ENCODE assay signal across 9 mouse cellular contexts in genomic region chr13:12210023-12210762, GRCm38 (mm10). TPM values are rescaled to one million over a fixed set of nuclear protein-coding genes. Genes with fewer than 3 reads are reported as not detected.
DNase-seq lines count a peak whose midpoint lies in the region; ATAC-seq and TF ChIP-seq lines count a peak whose summit lies in the region.
"Had no signal": no experiment of that assay in that cellular context is flagged by ENCODE, and none has a peak within 500 bp of the region (broad histone marks: within the 10 kb centered on the region; RNA-seq: fewer than 3 reads in every experiment).

No protein-coding gene starts in this region.

- TF ChIP-seq CTCF in bone marrow, adult 2 months (IDR thresholded peaks at IDR 0.05; ENCODE audit: control insufficient read depth, insufficient read depth, low read length), result peak; percentile 43

- H3K9ac ChIP-seq in liver, embryonic 13.5 days, result no peak overlapping the region
- H3K9ac ChIP-seq in neural tube, embryonic 14.5 days (replicated peaks; ENCODE audit: low read depth, low read length), result no peak overlapping the region

- peaks cover 65% of the 10 kb centered on the region for H3K36me3 ChIP-seq in liver, embryonic 13.5 days
- H3K36me3 ChIP-seq in neural tube, embryonic 14.5 days (ENCODE audit: control insufficient read depth, insufficient read depth, low read length), result peaks cover 16% of the 10 kb centered on the region

- peak; percentile 67 for ATAC-seq in frontal cortex, adult (ENCODE audit: low TSS enrichment)
- peak; percentile 72 for ATAC-seq in inflammation-experienced regulatory T-cells, adult 6 months
- peak; percentile 43; the same call in 1 of the 2 replicates for ATAC-seq in liver, embryonic 13.5 days (ENCODE audit: low read depth)
- peak; percentile 34 for ATAC-seq in neural tube, embryonic 14.5 days (ENCODE audit: low read depth)

- DNase-seq in urinary bladder, postnatal 14 days (ENCODE audit: low spot score), result peak; percentile 36
- DNase-seq in urinary bladder, postnatal 10 days (ENCODE audit: low spot score), result no peak
- DNase-seq in liver, embryonic 13.5 days, result peak; percentile 42
- DNase-seq in ovary, postnatal 36 days (ENCODE audit: low spot score), result no peak

- H3K27me3 ChIP-seq in liver, embryonic 13.5 days, result no peaks in the 10 kb centered on the region
- no peaks in the 10 kb centered on the region for H3K27me3 ChIP-seq in neural tube, embryonic 14.5 days (ENCODE audit: control insufficient read depth, insufficient read depth, low read length)
- H3K27me3 ChIP-seq: heart, embryonic 13.5 days had no signal

- H3K4me2 ChIP-seq in liver, embryonic 13.5 days, result no peak overlapping the region
- no peak overlapping the region for H3K4me2 ChIP-seq in neural tube, embryonic 14.5 days (ENCODE audit: low read depth, low read length)
- H3K4me2 ChIP-seq: heart, embryonic 13.5 days had no signal

- no peak for TF ChIP-seq POLR2A in bone marrow, adult 2 months (IDR thresholded peaks at IDR 0.05; ENCODE audit: borderline replicate concordance, control insufficient read depth, low read depth, low read length)

- no peaks in the 10 kb centered on the region for H3K4me1 ChIP-seq in bone marrow, adult 2 months (ENCODE audit: control insufficient read depth, insufficient read depth, low read length)
- no peaks in the 10 kb centered on the region for H3K4me1 ChIP-seq in liver, embryonic 13.5 days (replicated peaks)
- H3K4me1 ChIP-seq in neural tube, embryonic 14.5 days (ENCODE audit: control insufficient read depth, insufficient read depth, low read length), result no peaks in the 10 kb centered on the region

- WGBS in bone marrow, adult 2 months, result 86% methylated on average over 10 of the region's 10 CpGs
- 61% methylated on average over 10 of the region's 10 CpGs for WGBS in liver, embryonic 13.5 days (ENCODE audit: insufficient replicate concordance)
- WGBS in neural tube, embryonic 14.5 days, result 81% methylated on average over 10 of the region's 10 CpGs

- H3K4me3 ChIP-seq in bone marrow, adult 2 months (replicated peaks; ENCODE audit: control insufficient read depth, low read depth, low read length), result no peak overlapping the region
- no peak overlapping the region for H3K4me3 ChIP-seq in liver, embryonic 13.5 days (replicated peaks)
- H3K4me3 ChIP-seq in neural tube, embryonic 14.5 days (ENCODE audit: low read depth, low read length), result no peak overlapping the region
- H3K4me3 ChIP-seq: heart, embryonic 13.5 days had no signal

- no peaks in the 10 kb centered on the region for H3K9me3 ChIP-seq in liver, embryonic 13.5 days (replicated peaks)
- no peaks in the 10 kb centered on the region for H3K9me3 ChIP-seq in neural tube, embryonic 14.5 days (ENCODE audit: control insufficient read depth, low read length)
- H3K9me3 ChIP-seq: heart, embryonic 13.5 days had no signal

- H3K27ac ChIP-seq in bone marrow, adult 2 months (ENCODE audit: control insufficient read depth, insufficient read depth, low read depth, low read length, poor library complexity), result no peak overlapping the region
- H3K27ac ChIP-seq in liver, embryonic 13.5 days, result no peak overlapping the region
- no peak overlapping the region for H3K27ac ChIP-seq in neural tube, embryonic 14.5 days (ENCODE audit: low read depth, low read length)

RNA-seq across cellular contexts. Expression of gene Mtr, which starts 47.7 kb away (rescaled TPM):
- polyA plus RNA-seq in bone marrow, adult 2 months (2011; ENCODE audit: insufficient read depth, insufficient read length, low replicate concordance, missing spikeins), result 10.9 and 16.4 TPM in 2 replicates
- polyA plus RNA-seq in inflammation-experienced regulatory T-cells, adult 6 months (2017; shearing (Covaris generic)), result 10 to 100 TPM; 17.2 to 24.3 (median 20.9) TPM
- polyA plus RNA-seq in liver, embryonic 13.5 days (2015; fragmentation: Nextera tagmentation; extraction: Ambion mirVana), result 9.4 and 11.8 TPM in 2 replicates
- 4.0 and 7.0 TPM in 2 replicates for polyA plus RNA-seq in neural tube, embryonic 14.5 days (2014; fragmentation: Nextera tagmentation; extraction: Ambion mirVana)

Comparison
In these comparisons a context has a peak if more than half of its experiments do, and no peak if none do; other contexts are left out.
1. DNase-seq: peak in urinary bladder, postnatal 14 days (single experiment) and liver, embryonic 13.5 days (single experiment); none in urinary bladder, postnatal 10 days (single experiment) and ovary, postnatal 36 days (single experiment).
2. Peak in every context shown above with its lines, with median percentiles within 50 percentile points of each other: ATAC-seq.